Mouse (Mus musculus): ENCODE measurements around the gene Slc25a17. TPM values are rescaled to one million over a fixed set of nuclear protein-coding genes. Genes with fewer than 3 reads are reported as not detected.

Gene Slc25a17
- polyA plus RNA-seq (2015; fragmentation: Illumina TruSeq; extraction: RNeasy Lipid Tissue Mini Kit (QIAGEN cat#74804); ENCODE audit: low read depth, low replicate concordance): 63.1 TPM

DNA sequence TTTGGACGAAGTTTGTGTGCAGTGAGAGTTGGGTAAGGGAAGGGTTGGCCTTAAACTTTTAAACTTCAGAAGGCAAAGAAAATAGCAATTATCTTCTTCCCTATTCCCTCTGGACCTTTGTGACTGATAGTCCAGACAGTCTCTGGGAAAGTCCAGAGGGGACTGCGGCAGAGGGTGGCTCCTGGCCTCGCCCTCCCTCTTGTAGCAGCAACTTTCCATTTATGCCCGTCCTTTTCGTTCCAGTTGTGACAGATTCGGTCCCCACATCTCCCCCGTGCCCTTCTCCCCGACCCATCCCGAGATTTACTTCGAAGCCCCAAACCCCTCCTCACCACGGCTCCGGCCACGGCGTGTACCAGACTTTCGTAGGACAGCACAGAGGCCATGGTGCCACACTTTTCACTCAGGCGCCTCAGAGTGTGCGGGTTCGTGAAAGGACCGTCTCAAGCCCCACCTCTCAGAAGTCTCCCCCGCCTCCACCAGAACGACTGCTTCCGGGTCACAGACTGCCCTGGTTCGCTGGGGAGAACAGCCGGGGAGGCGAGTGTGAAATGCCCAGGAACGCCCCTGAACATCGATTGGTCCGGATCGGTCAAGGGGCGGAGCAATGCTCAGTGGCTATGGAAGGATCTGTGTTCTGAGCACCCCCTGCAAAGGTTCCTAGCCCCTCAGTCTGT, at the start of gene Slc25a17:
TSS of gene Slc25a17 (minus strand) at position 468 of the 677 bp plus-strand sequence.

GRCm38 (mm10) chr15:81408199-81408598, 47.6 kb upstream of the Slc25a17 start, which contains the start of gene Dnajb7:
Gene Dnajb7, minus strand, starts transcription at chr15:81408299.

DNA sequence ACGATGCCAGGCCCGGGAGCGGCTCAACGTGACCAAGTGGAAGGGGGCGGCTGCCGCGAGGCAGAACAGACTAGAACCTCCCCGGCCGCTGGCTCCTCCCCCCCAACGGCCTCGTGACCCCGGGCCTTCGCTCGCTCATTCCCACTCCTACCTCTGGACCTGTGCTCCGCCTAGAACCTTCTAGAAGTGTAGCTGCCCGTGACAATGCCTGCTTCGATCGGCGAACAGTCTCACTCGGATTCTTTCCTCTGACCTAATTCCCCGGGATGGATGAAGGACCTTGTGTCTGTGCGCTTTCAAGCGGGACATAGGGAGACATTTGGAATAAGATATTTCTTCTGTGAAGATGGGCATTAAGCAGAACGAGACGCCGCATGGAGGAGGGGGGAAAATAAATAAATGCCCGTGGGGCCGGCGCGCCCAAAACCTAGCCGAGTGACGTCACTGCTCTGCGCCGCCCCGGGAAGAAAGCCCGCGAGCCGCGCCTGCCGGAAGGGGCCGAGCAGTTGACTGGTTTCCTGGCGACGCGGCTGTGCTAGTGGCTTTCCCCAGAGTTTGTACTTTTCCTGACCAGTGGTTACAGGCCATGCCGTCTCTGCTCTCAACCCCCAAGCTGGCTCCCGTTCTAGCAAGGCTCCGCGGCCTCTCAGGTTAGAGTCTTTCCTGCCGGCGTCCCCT, 39.2 kb upstream of the Slc25a17 start, which contains the start of the genes St13 and Xpnpep3:
TSS of gene St13 (minus strand) at position 440 of the 678 bp plus-strand sequence.
TSS of gene Xpnpep3 (plus strand) at position 501 of the 678 bp plus-strand sequence.

Other genes with a start within 250 kb of the Slc25a17 start
- 25.1 TPM for gene Mrtfa, start 170.1 kb downstream of the Slc25a17 start, polyA plus RNA-seq (2015; fragmentation: Illumina TruSeq; extraction: RNeasy Lipid Tissue Mini Kit (QIAGEN cat#74804); ENCODE audit: low read depth, low replicate concordance)
- gene Mchr1, start 125.3 kb downstream of the Slc25a17 start, polyA plus RNA-seq (2015; fragmentation: Illumina TruSeq; extraction: RNeasy Lipid Tissue Mini Kit (QIAGEN cat#74804); ENCODE audit: low read depth, low replicate concordance): 18.1 TPM
- 145 TPM for gene St13, start 39.3 kb upstream of the Slc25a17 start, polyA plus RNA-seq (2015; fragmentation: Illumina TruSeq; extraction: RNeasy Lipid Tissue Mini Kit (QIAGEN cat#74804); ENCODE audit: low read depth, low replicate concordance)
- gene Xpnpep3, start 39.3 kb upstream of the Slc25a17 start, polyA plus RNA-seq (2015; fragmentation: Illumina TruSeq; extraction: RNeasy Lipid Tissue Mini Kit (QIAGEN cat#74804); ENCODE audit: low read depth, low replicate concordance): 8.4 TPM
- not detected for gene Dnajb7, start 47.5 kb upstream of the Slc25a17 start, polyA plus RNA-seq (2015; fragmentation: Illumina TruSeq; extraction: RNeasy Lipid Tissue Mini Kit (QIAGEN cat#74804); ENCODE audit: low read depth, low replicate concordance)
- 167 TPM for gene Rbx1, start 105.5 kb upstream of the Slc25a17 start, polyA plus RNA-seq (2015; fragmentation: Illumina TruSeq; extraction: RNeasy Lipid Tissue Mini Kit (QIAGEN cat#74804); ENCODE audit: low read depth, low replicate concordance)
- 22.1 TPM for gene Ep300, start 224.5 kb upstream of the Slc25a17 start, polyA plus RNA-seq (2015; fragmentation: Illumina TruSeq; extraction: RNeasy Lipid Tissue Mini Kit (QIAGEN cat#74804); ENCODE audit: low read depth, low replicate concordance)